Mouse (Mus musculus): ENCODE data around the gene Scn1a. TPM values are rescaled to one million over a fixed set of nuclear protein-coding genes. Genes with fewer than 3 reads are reported as not detected.

The Scn1a gene
- total and polyA plus RNA-seq, 3 experiments, result 0.05 TPM; not detected in 2

- DNase-seq (ENCODE audit: low spot score), result no peak
- no peak overlapping the region for H3K4me3 ChIP-seq (ENCODE audit: low read depth, low read length)
- TF ChIP-seq GATA2 (IDR thresholded peaks at IDR 0.05; ENCODE audit: borderline replicate concordance, low read depth, low read length), result no peak
- TF ChIP-seq TAL1 (conservative IDR thresholded peaks at IDR 0.05; ENCODE audit: low read depth, low read length), result no peak
- TF ChIP-seq POLR2AphosphoS5 (IDR thresholded peaks at IDR 0.05; ENCODE audit: insufficient replicate concordance, low read depth, low read length), result no peak
- no peak for TF ChIP-seq CTCF (IDR thresholded peaks at IDR 0.05; ENCODE audit: low read depth, low read length)
- TF ChIP-seq GATA1 (IDR thresholded peaks at IDR 0.05; ENCODE audit: borderline replicate concordance, low read length), result no peak
- H3K27me3 ChIP-seq (ENCODE audit: insufficient read depth, low read length), result no peaks in the 10 kb centered on the region
- H3K36me3 ChIP-seq (replicated peaks), result no peaks in the 10 kb centered on the region
- peaks cover 4% of the 10 kb centered on the region for H3K9me3 ChIP-seq (replicated peaks)
- H3K4me1 ChIP-seq (ENCODE audit: insufficient read depth, low read depth, low read length), result no peaks in the 10 kb centered on the region
- ATAC-seq (ENCODE audit: extremely low read depth, insufficient number of reproducible peaks, low FRiP score, poor library complexity, severe bottlenecking), result no peak
These were observed 48.1 kb downstream of the Scn1a start for GRCm38 (mm10) chr2:66392586-66392985.

- TF ChIP-seq CTCF (IDR thresholded peaks at IDR 0.05; ENCODE audit: low read depth, low read length) (no peak), POLR2AphosphoS5 (IDR thresholded peaks at IDR 0.05; ENCODE audit: insufficient replicate concordance, low read depth, low read length) (no peak), GATA1 (IDR thresholded peaks at IDR 0.05; ENCODE audit: borderline replicate concordance, low read length) (no peak), GATA2 (IDR thresholded peaks at IDR 0.05; ENCODE audit: borderline replicate concordance, low read depth, low read length) (no peak), TAL1 (conservative IDR thresholded peaks at IDR 0.05; ENCODE audit: low read depth, low read length) (no peak)
- DNase-seq (ENCODE audit: low spot score), result no peak
- no peaks in the 10 kb centered on the region for H3K36me3 ChIP-seq (replicated peaks)
- H3K4me1 ChIP-seq (ENCODE audit: insufficient read depth, low read depth, low read length), result no peaks in the 10 kb centered on the region
- peaks cover 2% of the 10 kb centered on the region; the same call in 1 of the 2 replicates for H3K9me3 ChIP-seq (replicated peaks)
- H3K4me3 ChIP-seq (ENCODE audit: low read depth, low read length), result no peak overlapping the region
- ATAC-seq (ENCODE audit: extremely low read depth, insufficient number of reproducible peaks, low FRiP score, poor library complexity, severe bottlenecking), result no peak
- H3K27me3 ChIP-seq (ENCODE audit: insufficient read depth, low read length), result no peaks in the 10 kb centered on the region
These were observed 72.7 kb downstream of the Scn1a start for GRCm38 (mm10) chr2:66367957-66368356.

- peaks cover 4% of the 10 kb centered on the region; the same call in 1 of the 2 replicates for H3K9me3 ChIP-seq (replicated peaks)
- H3K36me3 ChIP-seq (replicated peaks), result no peaks in the 10 kb centered on the region
- no peaks in the 10 kb centered on the region for H3K4me1 ChIP-seq (ENCODE audit: insufficient read depth, low read depth, low read length)
- DNase-seq (ENCODE audit: low spot score) (no peak), ATAC-seq (ENCODE audit: extremely low read depth, insufficient number of reproducible peaks, low FRiP score, poor library complexity, severe bottlenecking) (no peak)
- no peak overlapping the region for H3K4me3 ChIP-seq (ENCODE audit: low read depth, low read length)
- TF ChIP-seq GATA1 (IDR thresholded peaks at IDR 0.05; ENCODE audit: borderline replicate concordance, low read length), result no peak
- no peak for TF ChIP-seq TAL1 (conservative IDR thresholded peaks at IDR 0.05; ENCODE audit: low read depth, low read length)
- TF ChIP-seq GATA2 (IDR thresholded peaks at IDR 0.05; ENCODE audit: borderline replicate concordance, low read depth, low read length), result no peak
- no peak for TF ChIP-seq CTCF (IDR thresholded peaks at IDR 0.05; ENCODE audit: low read depth, low read length)
- no peak for TF ChIP-seq POLR2AphosphoS5 (IDR thresholded peaks at IDR 0.05; ENCODE audit: insufficient replicate concordance, low read depth, low read length)
- H3K27me3 ChIP-seq (ENCODE audit: insufficient read depth, low read length), result no peaks in the 10 kb centered on the region
These were observed 90.0 kb downstream of the Scn1a start for GRCm38 (mm10) chr2:66350590-66350989.

GRCm38 (mm10) chr2:66346622-66347021, 94.0 kb downstream of the Scn1a start:
- TF ChIP-seq GATA1 (IDR thresholded peaks at IDR 0.05; ENCODE audit: borderline replicate concordance, low read length), result no peak
- TF ChIP-seq POLR2AphosphoS5 (IDR thresholded peaks at IDR 0.05; ENCODE audit: insufficient replicate concordance, low read depth, low read length), result no peak
- no peak for TF ChIP-seq TAL1 (conservative IDR thresholded peaks at IDR 0.05; ENCODE audit: low read depth, low read length)
- no peak for TF ChIP-seq CTCF (IDR thresholded peaks at IDR 0.05; ENCODE audit: low read depth, low read length)
- no peak for TF ChIP-seq GATA2 (IDR thresholded peaks at IDR 0.05; ENCODE audit: borderline replicate concordance, low read depth, low read length)
- Histone ChIP-seq H3K9me3 (replicated peaks) (peaks cover 2% of the 10 kb centered on the region; the same call in 1 of the 2 replicates), H3K36me3 (replicated peaks) (no peaks in the 10 kb centered on the region), H3K27me3 (ENCODE audit: insufficient read depth, low read length) (no peaks in the 10 kb centered on the region), H3K4me1 (ENCODE audit: insufficient read depth, low read depth, low read length) (no peaks in the 10 kb centered on the region), H3K4me3 (ENCODE audit: low read depth, low read length) (no peak overlapping the region)
- no peak for DNase-seq (ENCODE audit: low spot score)
- ATAC-seq (ENCODE audit: extremely low read depth, insufficient number of reproducible peaks, low FRiP score, poor library complexity, severe bottlenecking), result no peak

GRCm38 (mm10) chr2:66346181-66346580, 94.5 kb downstream of the Scn1a start:
- Histone ChIP-seq H3K4me1 (ENCODE audit: insufficient read depth, low read depth, low read length) (no peaks in the 10 kb centered on the region), H3K4me3 (ENCODE audit: low read depth, low read length) (no peak overlapping the region), H3K9me3 (replicated peaks) (peaks cover 2% of the 10 kb centered on the region; the same call in 1 of the 2 replicates), H3K36me3 (replicated peaks) (no peaks in the 10 kb centered on the region), H3K27me3 (ENCODE audit: insufficient read depth, low read length) (no peaks in the 10 kb centered on the region)
- ATAC-seq (ENCODE audit: extremely low read depth, insufficient number of reproducible peaks, low FRiP score, poor library complexity, severe bottlenecking) (no peak), DNase-seq (ENCODE audit: low spot score) (no peak)
- TF ChIP-seq GATA2 (IDR thresholded peaks at IDR 0.05; ENCODE audit: borderline replicate concordance, low read depth, low read length), result no peak
- TF ChIP-seq TAL1 (conservative IDR thresholded peaks at IDR 0.05; ENCODE audit: low read depth, low read length), result no peak
- TF ChIP-seq POLR2AphosphoS5 (IDR thresholded peaks at IDR 0.05; ENCODE audit: insufficient replicate concordance, low read depth, low read length), result no peak
- no peak for TF ChIP-seq CTCF (IDR thresholded peaks at IDR 0.05; ENCODE audit: low read depth, low read length)
- TF ChIP-seq GATA1 (IDR thresholded peaks at IDR 0.05; ENCODE audit: borderline replicate concordance, low read length), result no peak

GRCm38 (mm10) chr2:66337406-66337805, 103.2 kb downstream of the Scn1a start:
- no peak for TF ChIP-seq GATA1 (IDR thresholded peaks at IDR 0.05; ENCODE audit: borderline replicate concordance, low read length)
- TF ChIP-seq POLR2AphosphoS5 (IDR thresholded peaks at IDR 0.05; ENCODE audit: insufficient replicate concordance, low read depth, low read length), result no peak
- TF ChIP-seq GATA2 (IDR thresholded peaks at IDR 0.05; ENCODE audit: borderline replicate concordance, low read depth, low read length), result no peak
- TF ChIP-seq TAL1 (conservative IDR thresholded peaks at IDR 0.05; ENCODE audit: low read depth, low read length), result no peak
- TF ChIP-seq CTCF (IDR thresholded peaks at IDR 0.05; ENCODE audit: low read depth, low read length), result no peak
- ATAC-seq (ENCODE audit: extremely low read depth, insufficient number of reproducible peaks, low FRiP score, poor library complexity, severe bottlenecking), result no peak

More at GRCm38 (mm10) chr2:66337406-66337805, 103.2 kb downstream of the Scn1a start:
- Histone ChIP-seq H3K4me3 (ENCODE audit: low read depth, low read length) (no peak overlapping the region), H3K9me3 (replicated peaks) (peaks cover 8% of the 10 kb centered on the region), H3K27me3 (ENCODE audit: insufficient read depth, low read length) (no peaks in the 10 kb centered on the region), H3K4me1 (ENCODE audit: insufficient read depth, low read depth, low read length) (no peaks in the 10 kb centered on the region), H3K36me3 (replicated peaks) (no peaks in the 10 kb centered on the region)
- no peak for DNase-seq (ENCODE audit: low spot score)

All from G1E (cell line).